Mouse (Mus musculus) naive thymus-derived CD4-positive, alpha-beta T cell, adult 2 months (primary cell): ENCODE results near the gene Nos2.

ENCODE experiments used
- DNase-seq: peaks from one replicate; pipeline ENCODE4 v3.0.0-alpha.2; 2011; ENCODE audit warnings: low read depth

The Nos2 gene

DNA sequence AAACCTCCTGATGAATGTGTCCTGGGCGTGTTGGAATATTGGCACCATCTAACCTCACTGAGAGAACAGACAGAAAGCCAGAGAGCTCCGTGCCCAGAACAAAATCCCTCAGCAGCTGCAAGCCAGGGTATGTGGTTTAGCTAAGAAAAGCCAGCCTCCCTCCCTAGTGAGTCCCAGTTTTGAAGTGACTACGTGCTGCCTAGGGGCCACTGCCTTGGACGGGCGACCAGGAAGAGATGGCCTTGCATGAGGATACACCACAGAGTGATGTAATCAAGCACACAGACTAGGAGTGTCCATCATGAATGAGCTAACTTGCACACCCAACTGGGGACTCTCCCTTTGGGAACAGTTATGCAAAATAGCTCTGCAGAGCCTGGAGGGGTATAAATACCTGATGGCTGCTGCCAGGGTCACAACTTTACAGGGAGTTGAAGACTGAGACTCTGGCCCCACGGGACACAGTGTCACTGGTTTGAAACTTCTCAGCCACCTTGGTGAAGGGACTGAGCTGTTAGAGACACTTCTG lies at the start of gene Nos2:
Gene Nos2 (plus strand): TSS at position 377 of the 529 bp plus-strand sequence.
- DNase-seq: no peak

DNA sequence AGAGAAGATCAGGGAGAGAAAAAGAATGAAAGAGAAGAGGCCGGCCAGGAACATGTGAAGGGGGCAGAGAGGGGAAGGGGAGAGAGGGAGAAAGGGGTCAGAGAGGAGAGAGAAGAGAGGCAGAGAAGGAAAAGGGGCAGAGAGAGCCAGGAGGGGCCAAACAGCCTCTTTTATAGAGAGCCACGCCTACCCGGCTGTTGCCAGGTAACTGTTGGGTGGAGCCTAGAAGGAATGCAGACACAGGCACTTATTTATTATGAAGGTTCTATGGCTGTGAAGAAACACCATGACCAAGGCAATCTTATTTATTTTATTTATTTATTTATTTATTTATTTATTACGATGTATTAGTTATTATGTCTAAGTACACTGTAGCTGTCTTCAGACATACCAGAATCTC lies 49.7 kb upstream of the Nos2 start:
- DNase-seq: no peak

- DNase-seq: no peak
These were observed 47.8 kb upstream of the Nos2 start for GRCm38 (mm10) chr11:78872782-78873181.

DNA sequence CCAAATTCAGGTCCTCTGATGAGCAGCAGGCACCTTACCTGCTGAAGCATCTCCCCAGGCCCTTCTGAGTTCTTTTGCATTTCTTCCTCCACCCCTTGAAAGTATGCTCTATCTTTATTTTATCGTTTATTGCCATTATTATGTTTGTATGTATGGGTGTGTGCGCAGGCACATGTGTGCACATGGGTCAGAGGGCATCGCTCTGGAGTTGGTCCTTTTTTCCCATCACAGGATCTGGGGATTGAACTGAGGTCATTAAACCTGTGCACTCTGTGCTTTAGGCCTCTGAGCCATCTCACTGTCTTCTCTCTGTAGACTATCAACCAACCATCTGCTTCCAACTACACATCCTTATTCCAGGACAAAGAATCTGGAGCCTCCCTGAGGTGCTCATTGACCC lies 40.9 kb upstream of the Nos2 start:
- no peak for DNase-seq

GRCm38 (mm10) chr11:78886693-78887092 lies 33.9 kb upstream of the Nos2 start:
- no peak for DNase-seq

DNA sequence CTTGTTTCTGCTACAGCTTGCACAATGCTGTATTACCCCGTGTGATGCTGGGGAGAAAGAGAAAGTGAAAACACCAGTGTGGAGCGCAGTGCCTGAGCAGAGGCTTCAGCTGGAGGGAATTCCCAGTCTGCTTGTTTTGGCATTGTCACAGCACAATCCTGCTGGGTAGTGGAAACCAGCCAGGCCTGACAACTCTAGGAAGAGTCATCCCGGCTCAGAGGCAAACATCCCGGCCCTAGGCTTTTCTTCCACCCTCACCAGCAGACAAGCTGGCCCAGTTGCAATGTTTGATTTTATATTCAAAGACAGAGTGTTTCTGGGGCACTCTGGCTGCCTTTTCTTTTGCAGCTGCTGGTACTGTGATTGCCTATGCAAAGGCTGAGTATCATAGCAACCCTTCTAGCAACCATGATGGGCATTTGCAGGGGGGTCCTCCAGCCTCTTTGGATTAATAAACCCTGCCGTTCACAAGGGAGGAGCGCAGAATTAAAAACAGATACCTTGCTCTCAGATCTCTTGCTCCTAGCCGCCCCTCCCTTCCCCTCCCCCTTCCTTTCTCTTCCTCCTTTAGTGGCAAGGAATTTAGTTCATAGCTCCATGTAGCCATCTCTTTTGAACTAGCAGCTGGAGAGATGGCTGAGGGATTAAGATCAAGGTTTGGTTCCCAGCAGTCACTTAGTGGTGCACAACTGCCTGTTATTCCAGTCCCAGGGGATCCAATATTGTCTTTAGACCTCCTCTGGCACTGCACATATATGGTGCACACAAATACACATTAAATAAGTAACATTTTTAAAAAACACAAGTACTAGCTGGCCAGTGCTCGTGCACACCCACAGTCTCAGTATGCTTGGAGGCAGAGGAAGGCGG lies 33.2 kb upstream of the Nos2 start:
- peak; percentile 72 for DNase-seq

DNA sequence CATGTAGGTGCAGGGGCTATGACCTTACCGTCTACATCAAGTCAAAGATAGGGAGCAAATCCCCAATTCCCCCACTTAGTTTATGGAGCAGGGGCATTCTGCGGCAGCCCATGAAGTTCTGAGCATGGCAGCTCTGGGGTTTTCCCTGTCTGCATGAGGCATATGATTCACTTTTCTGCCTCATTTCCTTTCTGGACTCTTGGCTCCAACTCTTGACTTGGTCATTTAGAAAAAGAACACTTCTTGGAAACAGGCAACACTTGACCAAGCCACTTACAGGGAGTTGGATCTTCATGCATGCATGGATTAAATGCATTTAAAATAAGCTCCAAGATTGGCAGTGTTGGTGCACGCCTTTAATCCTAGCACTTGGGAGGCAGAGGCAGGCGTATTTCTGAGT lies 31.4 kb upstream of the Nos2 start:
- DNase-seq: no peak

- DNase-seq: peak; percentile 68
These were observed 24.0 kb upstream of the Nos2 start for GRCm38 (mm10) chr11:78896357-78897123.

GRCm38 (mm10) chr11:78915473-78915872 lies 5.1 kb upstream of the Nos2 start:
- no peak for DNase-seq

GRCm38 (mm10) chr11:78916410-78916809 lies 4.2 kb upstream of the Nos2 start:
- no peak for DNase-seq

DNA sequence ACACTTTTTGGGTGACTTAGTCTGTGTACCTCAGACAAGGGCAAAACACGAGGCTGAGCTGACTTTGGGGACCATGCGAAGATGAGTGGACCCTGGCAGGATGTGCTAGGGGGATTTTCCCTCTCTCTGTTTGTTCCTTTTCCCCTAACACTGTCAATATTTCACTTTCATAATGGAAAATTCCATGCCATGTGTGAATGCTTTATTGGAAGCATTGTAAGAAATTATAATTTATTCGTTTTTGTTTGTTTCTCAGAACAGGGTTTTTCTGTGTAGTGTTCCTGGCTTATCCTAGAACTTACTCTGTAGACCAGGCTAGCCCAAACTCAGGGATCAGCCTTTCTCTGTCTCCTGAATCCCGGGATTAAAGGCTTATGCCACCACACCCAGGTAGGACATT lies 842 bp upstream of the Nos2 start:
- DNase-seq: no peak

DNA sequence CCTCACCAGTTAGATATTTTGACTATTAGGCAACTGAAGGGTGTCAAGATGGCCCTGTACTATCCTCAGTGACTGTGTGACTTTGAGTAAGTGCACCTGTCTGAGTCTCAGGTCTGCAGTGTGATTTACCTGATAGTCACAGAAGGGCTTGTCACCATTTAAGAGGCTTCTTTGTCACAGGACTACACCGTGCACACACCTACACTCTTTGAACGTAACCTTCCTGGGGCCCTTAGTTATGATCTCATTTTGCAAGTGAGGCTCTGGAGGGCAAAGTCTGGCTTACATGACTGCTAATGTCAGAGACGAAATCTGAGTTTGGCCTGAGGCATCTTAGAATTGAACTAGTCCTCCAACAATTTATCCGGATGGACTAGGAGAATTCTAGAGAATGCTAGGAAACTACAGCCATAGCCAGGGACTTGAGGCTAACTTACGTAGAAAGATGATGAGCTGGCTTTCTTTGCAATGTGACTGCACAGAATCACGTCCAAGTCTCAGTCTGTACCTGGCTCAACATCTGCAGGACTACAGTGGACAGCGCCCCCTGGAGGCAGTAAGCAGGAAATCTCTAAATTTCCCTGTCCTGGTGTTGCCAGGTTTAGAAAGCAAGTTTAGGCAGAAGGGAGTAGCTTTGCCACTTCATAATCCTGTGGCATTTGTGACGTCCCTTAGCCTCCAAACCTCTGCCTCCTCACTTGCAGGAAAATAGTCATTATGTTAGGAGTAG lies 2.3 kb downstream of the Nos2 start:
- peak; percentile 73 for DNase-seq

GRCm38 (mm10) chr11:78924111-78924510 lies 3.5 kb downstream of the Nos2 start:
- peak; percentile 20 for DNase-seq

GRCm38 (mm10) chr11:78924916-78925315 lies 4.3 kb downstream of the Nos2 start:
- peak; percentile 7 for DNase-seq

- no peak for DNase-seq
These were observed 8.8 kb downstream of the Nos2 start for GRCm38 (mm10) chr11:78929345-78929744.

DNA sequence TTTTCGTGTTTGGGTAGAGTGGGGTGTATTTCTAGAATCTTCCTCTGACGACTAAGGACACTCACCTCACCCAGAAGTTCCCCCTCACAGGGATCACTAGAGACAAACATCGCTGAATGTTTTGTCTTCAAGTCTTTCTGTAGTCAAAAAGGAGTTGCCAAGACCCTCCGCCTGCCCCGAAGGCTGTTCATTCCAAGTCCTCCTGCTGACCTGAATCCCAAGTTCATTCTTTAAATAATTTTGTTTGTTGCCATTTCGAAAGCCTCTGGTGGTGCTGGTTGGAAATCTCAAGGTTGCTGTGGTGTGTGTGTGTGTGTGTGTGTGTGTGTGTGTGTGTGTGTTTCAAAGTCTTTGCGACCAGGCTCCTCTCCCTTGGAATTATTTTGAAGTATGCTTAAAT lies 13.7 kb downstream of the Nos2 start:
- no peak for DNase-seq

GRCm38 (mm10) chr11:78934727-78935126 lies 14.1 kb downstream of the Nos2 start:
- no peak for DNase-seq

DNA sequence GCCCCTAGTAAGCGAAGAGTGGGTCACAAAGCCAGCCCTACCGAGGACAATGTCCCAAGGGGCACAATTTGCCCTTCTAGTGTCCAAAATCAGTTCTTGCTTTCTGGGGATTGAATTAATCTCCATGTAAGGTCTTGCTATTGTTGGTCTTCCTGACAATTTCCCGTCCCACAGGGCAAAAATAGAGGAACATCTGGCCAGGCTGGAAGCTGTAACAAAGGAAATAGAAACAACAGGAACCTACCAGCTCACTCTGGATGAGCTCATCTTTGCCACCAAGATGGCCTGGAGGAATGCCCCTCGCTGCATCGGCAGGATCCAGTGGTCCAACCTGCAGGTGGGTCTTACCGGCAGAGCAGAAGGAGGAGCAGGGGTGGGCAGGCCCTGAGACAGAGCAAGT lies 14.6 kb downstream of the Nos2 start:
- no peak for DNase-seq

GRCm38 (mm10) chr11:78943083-78943482 lies 22.5 kb downstream of the Nos2 start:
- no peak for DNase-seq

DNA sequence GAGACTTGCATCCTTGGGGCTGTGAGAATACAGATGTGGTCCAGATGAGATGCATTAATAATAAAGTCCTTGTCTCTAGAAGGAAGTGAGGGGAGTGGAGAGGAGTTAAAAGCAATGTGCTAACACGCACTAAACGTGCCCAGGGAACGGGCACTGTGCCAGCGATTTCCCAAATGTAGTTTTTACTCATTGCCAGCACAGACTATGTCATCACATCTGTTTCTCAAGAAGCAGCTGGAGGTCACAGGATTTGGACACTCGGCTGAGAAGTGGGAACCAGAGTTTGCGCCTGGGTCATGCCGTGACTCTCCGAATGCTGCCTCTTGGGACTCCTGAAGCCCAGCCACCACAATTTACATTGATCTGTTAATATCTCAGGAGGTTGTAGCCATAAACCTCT lies 29.8 kb downstream of the Nos2 start:
- DNase-seq: no peak

GRCm38 (mm10) chr11:78952467-78952866 lies 31.9 kb downstream of the Nos2 start:
- DNase-seq: no peak

DNA sequence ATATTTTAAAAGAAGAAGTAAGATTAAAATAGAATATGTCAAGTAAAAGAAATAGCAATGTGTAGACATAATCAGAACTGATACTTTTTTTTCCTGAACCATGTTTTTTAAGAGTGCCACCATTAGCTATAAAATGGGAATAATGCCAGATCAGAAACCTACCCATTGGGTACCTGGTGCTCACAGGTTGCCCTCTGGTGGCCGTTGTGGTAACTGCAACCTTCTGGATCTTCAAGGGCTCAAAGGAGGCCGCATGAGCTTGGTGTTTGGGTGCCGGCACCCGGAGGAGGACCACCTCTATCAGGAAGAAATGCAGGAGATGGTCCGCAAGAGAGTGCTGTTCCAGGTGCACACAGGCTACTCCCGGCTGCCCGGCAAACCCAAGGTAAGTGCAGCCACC lies 35.7 kb downstream of the Nos2 start:
- DNase-seq: peak; percentile 85
